Mouse (Mus musculus) B cell, adult 62 days (primary cell): ENCODE results near the gene Sparc. TPM values are rescaled to one million over a fixed set of nuclear protein-coding genes. Genes with fewer than 3 reads are reported as not detected.

Source experiments
- total RNA-seq: library from RNA; stranded (reverse); gene quantifications from 4 replicates; pipeline ENCODE4 v1.2.4, GENCODE M21; 2023

Sparc gene
- 0.37 to 1.4 TPM (median 0.76 TPM) in 4 replicates for total RNA-seq

DNA sequence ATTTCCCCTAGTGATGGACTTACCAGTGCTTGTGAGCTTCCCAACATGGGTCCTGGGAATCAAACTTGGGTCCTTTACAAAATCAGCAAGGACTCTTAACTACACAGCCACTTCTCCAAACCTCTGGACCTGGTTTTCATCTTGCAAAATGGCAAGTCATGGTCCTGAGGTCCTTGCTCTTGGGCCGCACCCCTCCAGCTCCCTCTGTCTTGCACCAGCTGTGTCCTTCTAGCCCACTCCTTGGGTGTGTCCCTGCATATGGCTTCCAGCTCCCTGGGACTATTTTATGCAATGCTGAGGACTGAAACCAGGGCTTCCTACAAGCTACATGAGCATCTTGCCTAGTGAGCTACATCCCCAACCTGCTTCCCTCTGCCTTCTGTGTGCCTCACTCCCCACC, at the start of gene Sparc:
Gene Sparc, minus strand, starts transcription at position 206 of the 400 bp plus-strand sequence.

DNA sequence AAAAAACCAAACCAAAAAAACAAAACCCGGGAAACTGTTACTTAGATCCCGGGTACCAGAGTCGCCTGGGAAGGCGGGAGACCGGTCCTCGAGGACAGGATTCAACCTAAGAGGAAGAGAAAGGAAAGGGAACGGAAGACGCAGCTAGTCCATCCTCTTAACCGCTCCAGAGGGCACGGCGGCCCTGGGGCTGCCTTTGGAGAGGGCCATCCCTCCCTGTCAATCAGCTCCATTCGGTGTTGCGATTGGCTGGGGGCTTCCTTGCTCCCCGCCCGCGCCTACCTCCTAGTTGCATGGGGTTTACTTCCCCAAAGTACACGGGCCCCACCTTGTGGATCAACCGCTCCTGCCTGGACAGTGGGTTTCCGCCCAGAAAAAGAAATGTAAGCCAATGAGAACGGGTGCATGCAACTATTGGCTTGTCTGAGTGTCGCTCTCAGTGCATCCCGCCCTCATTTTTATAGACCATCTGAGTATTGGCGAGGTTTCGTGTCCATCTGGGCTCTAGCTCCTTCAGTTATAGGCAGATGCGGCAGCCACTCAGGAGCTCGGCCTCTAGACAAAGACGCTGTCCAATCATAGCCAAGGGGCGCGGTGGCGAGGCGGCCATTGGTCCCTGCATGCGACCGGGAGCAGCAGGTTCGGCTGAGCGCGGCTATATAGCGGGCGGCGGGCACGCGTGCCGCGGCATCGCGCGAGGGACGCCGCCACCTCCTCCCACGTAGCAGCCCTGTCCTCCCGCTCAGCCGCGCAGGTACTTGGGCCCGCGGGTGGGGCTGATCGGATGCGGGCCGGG, 46.3 kb upstream of the Sparc start, which contains the start of gene G3bp1:
Gene G3bp1, plus strand, starts transcription at position 638 of the 796 bp plus-strand sequence.

DNA sequence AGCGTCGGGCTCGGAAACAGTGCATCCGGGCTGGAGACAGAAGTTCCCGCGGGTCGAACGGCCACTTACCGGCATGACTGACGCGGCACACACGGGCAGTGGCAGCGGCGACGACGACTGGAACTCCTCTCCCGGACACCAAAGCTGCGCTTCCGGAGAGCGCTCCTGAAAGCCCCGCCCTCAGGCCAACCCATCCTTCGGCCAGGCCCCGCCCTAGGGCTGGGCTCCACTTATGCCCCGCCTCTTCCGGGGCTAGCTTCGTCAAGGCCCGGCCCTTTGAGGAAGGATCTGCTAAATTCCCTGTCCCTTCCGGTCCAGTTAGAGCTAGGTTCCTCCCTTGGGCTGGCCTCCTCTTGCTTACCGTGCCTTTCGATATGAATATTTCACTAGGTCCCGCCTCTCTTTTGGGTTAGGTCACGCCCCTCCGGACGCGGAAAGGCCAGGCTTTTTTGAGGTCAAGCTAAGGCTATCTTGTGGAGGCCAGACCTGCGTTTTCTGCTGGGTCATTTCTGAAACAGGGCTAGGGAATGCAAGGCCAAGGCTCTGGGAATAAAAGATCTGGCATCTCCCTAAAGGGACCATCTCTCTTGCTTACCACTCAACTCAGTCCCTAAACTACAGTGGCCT, 38.1 kb upstream of the Sparc start, which contains the start of gene Atox1:
Gene Atox1, minus strand, starts transcription at position 221 of the 627 bp plus-strand sequence.

Other genes with a start within 250 kb of the Sparc start
- gene Slc36a2, start 238.1 kb downstream of the Sparc start, total RNA-seq, result not detected in 4 replicates
- 12.4 to 17.0 TPM (median 14.3 TPM) in 4 replicates for gene Slc36a1, start 218.8 kb downstream of the Sparc start, total RNA-seq
- gene Fat2, start 86.6 kb downstream of the Sparc start, total RNA-seq, result 0.06 TPM in 1 of 4 replicates, not detected in the others
- gene Atox1, start 38.1 kb upstream of the Sparc start, total RNA-seq, result 44.7 to 70.5 TPM (median 54.6 TPM) in 4 replicates
- 80.2 to 93.5 TPM (median 82.2 TPM) in 4 replicates for gene G3bp1, start 46.5 kb upstream of the Sparc start, total RNA-seq
- gene Glra1, start 185.0 kb upstream of the Sparc start, total RNA-seq, result not detected in 4 replicates